Mouse (Mus musculus): Measurements from ENCODE around the gene Asb17. TPM values are rescaled to one million over a fixed set of nuclear protein-coding genes. Genes with fewer than 3 reads are reported as not detected.
A peak's percentile ranks its signal among the peaks of the same experiment; 100 is the strongest.
"Not testable (repeated sequence)": the region's sequence is repeated elsewhere in the genome, so short reads cannot be mapped to it uniquely, and the experiment has no call there.

Gene Asb17
- polyA plus RNA-seq, 1 experiment from 2014 or later = not detected

- no peak overlapping the region for H3K9ac ChIP-seq (replicated peaks; ENCODE audit: low read depth)
- H3K4me2 ChIP-seq (replicated peaks; ENCODE audit: low read depth, low read length) = no peak overlapping the region
- H3K4me3 ChIP-seq (ENCODE audit: low read depth, low read length) = no peak overlapping the region
- H3K9me3 ChIP-seq (ENCODE audit: low read length) = no peaks in the 10 kb centered on the region
- ATAC-seq (peak; percentile 53; the same call in 1 of the 2 replicates), DNase-seq (ENCODE audit: low spot score) (peak; percentile 32)
- 41% methylated on average over 8 of the region's 8 CpGs for WGBS
- H3K4me1 ChIP-seq (ENCODE audit: insufficient read depth, low read depth, low read length) = no peaks in the 10 kb centered on the region
- H3K36me3 ChIP-seq (ENCODE audit: insufficient read depth, low read length) = no peaks in the 10 kb centered on the region
- H3K27ac ChIP-seq (ENCODE audit: low read length) = no peak overlapping the region
- TF ChIP-seq EP300 (IDR thresholded peaks at IDR 0.05) = no peak
- no peak for TF ChIP-seq CTCF (IDR thresholded peaks at IDR 0.05)
- H3K27me3 ChIP-seq (replicated peaks; ENCODE audit: insufficient read depth, low read length) = no peaks in the 10 kb centered on the region
Measured at GRCm38 (mm10) chr3:153852266-153852665, 8.3 kb downstream of the Asb17 start.

- Histone ChIP-seq H3K9me3 (ENCODE audit: low read length) (no peaks in the 10 kb centered on the region), H3K9ac (replicated peaks; ENCODE audit: low read depth) (no peak overlapping the region), H3K4me3 (ENCODE audit: low read depth, low read length) (no peak overlapping the region), H3K27ac (ENCODE audit: low read length) (no peak overlapping the region), H3K27me3 (replicated peaks; ENCODE audit: insufficient read depth, low read length) (no peaks in the 10 kb centered on the region), H3K4me1 (ENCODE audit: insufficient read depth, low read depth, low read length) (no peaks in the 10 kb centered on the region), H3K36me3 (ENCODE audit: insufficient read depth, low read length) (no peaks in the 10 kb centered on the region), H3K4me2 (replicated peaks; ENCODE audit: low read depth, low read length) (no peak overlapping the region)
- no peak for TF ChIP-seq EP300 (IDR thresholded peaks at IDR 0.05)
- TF ChIP-seq CTCF (IDR thresholded peaks at IDR 0.05) = no peak
- ATAC-seq (no peak), DNase-seq (ENCODE audit: low spot score) (no peak)
- 65% methylated on average over 10 of the region's 10 CpGs for WGBS
Measured at GRCm38 (mm10) chr3:153858350-153859001, 14.5 kb downstream of the Asb17 start.

- not testable (repeated sequence) for H3K9ac ChIP-seq (replicated peaks; ENCODE audit: low read depth); H3K4me1 ChIP-seq (ENCODE audit: insufficient read depth, low read depth, low read length); H3K36me3 ChIP-seq (ENCODE audit: insufficient read depth, low read length); H3K27ac ChIP-seq (ENCODE audit: low read length); ATAC-seq; H3K27me3 ChIP-seq (replicated peaks; ENCODE audit: insufficient read depth, low read length); H3K4me2 ChIP-seq (replicated peaks; ENCODE audit: low read depth, low read length); H3K4me3 ChIP-seq (ENCODE audit: low read depth, low read length); H3K9me3 ChIP-seq (ENCODE audit: low read length); DNase-seq (ENCODE audit: low spot score)
- 90% methylated on average over 7 of the region's 8 CpGs for WGBS
Measured at GRCm38 (mm10) chr3:153860392-153860791, 16.4 kb downstream of the Asb17 start.

GRCm38 (mm10) chr3:153863816-153864215, 19.8 kb downstream of the Asb17 start:
- DNase-seq (ENCODE audit: low spot score) (no peak), ATAC-seq (no peak)
- Histone ChIP-seq H3K36me3 (ENCODE audit: insufficient read depth, low read length) (no peaks in the 10 kb centered on the region), H3K4me3 (ENCODE audit: low read depth, low read length) (no peak overlapping the region), H3K9ac (replicated peaks; ENCODE audit: low read depth) (no peak overlapping the region), H3K4me1 (ENCODE audit: insufficient read depth, low read depth, low read length) (no peaks in the 10 kb centered on the region), H3K27me3 (replicated peaks; ENCODE audit: insufficient read depth, low read length) (no peaks in the 10 kb centered on the region), H3K27ac (ENCODE audit: low read length) (no peak overlapping the region), H3K4me2 (replicated peaks; ENCODE audit: low read depth, low read length) (no peak overlapping the region), H3K9me3 (ENCODE audit: low read length) (no peaks in the 10 kb centered on the region)
- 69% methylated on average over 2 of the region's 2 CpGs for WGBS
- no peak for TF ChIP-seq CTCF (IDR thresholded peaks at IDR 0.05)
- no peak for TF ChIP-seq EP300 (IDR thresholded peaks at IDR 0.05)

GRCm38 (mm10) chr3:153864636-153865429, 20.8 kb downstream of the Asb17 start:
- WGBS = 79% methylated on average over 4 of the region's 4 CpGs

GRCm38 (mm10) chr3:153867149-153868136, 23.4 kb downstream of the Asb17 start:
- Histone ChIP-seq H3K27me3 (replicated peaks; ENCODE audit: insufficient read depth, low read length) (no peaks in the 10 kb centered on the region), H3K36me3 (ENCODE audit: insufficient read depth, low read length) (no peaks in the 10 kb centered on the region), H3K4me2 (replicated peaks; ENCODE audit: low read depth, low read length) (no peak overlapping the region), H3K9me3 (ENCODE audit: low read length) (no peaks in the 10 kb centered on the region), H3K27ac (ENCODE audit: low read length) (no peak overlapping the region), H3K9ac (replicated peaks; ENCODE audit: low read depth) (no peak overlapping the region), H3K4me3 (ENCODE audit: low read depth, low read length) (no peak overlapping the region), H3K4me1 (ENCODE audit: insufficient read depth, low read depth, low read length) (no peaks in the 10 kb centered on the region)
- ATAC-seq (no peak), DNase-seq (ENCODE audit: low spot score) (peak; percentile 18)
- peak; percentile 53 for TF ChIP-seq CTCF (IDR thresholded peaks at IDR 0.05)
- TF ChIP-seq EP300 (IDR thresholded peaks at IDR 0.05) = no peak
- 61% methylated on average over 14 of the region's 14 CpGs for WGBS

More at GRCm38 (mm10) chr3:153864636-153865429, 20.8 kb downstream of the Asb17 start:
- ATAC-seq (no peak), DNase-seq (ENCODE audit: low spot score) (no peak)
- peak; percentile 30; the same call in 1 of the 2 replicates for TF ChIP-seq CTCF (IDR thresholded peaks at IDR 0.05)
- TF ChIP-seq EP300 (IDR thresholded peaks at IDR 0.05) = no peak
- no peak overlapping the region for H3K4me2 ChIP-seq (replicated peaks; ENCODE audit: low read depth, low read length)
- no peaks in the 10 kb centered on the region for H3K27me3 ChIP-seq (replicated peaks; ENCODE audit: insufficient read depth, low read length)
- H3K36me3 ChIP-seq (ENCODE audit: insufficient read depth, low read length) = no peaks in the 10 kb centered on the region
- no peak overlapping the region for H3K27ac ChIP-seq (ENCODE audit: low read length)
- no peak overlapping the region for H3K4me3 ChIP-seq (ENCODE audit: low read depth, low read length)
- H3K4me1 ChIP-seq (ENCODE audit: insufficient read depth, low read depth, low read length) = no peaks in the 10 kb centered on the region
- no peak overlapping the region for H3K9ac ChIP-seq (replicated peaks; ENCODE audit: low read depth)
- no peaks in the 10 kb centered on the region for H3K9me3 ChIP-seq (ENCODE audit: low read length)

Data from lung, postnatal 0 days (tissue).